Mouse (Mus musculus): ENCODE measurements around the gene Eps8.
"Not testable (repeated sequence)": the region's sequence is repeated elsewhere in the genome, so short reads cannot be mapped to it uniquely, and the experiment has no call there.

The Eps8 gene

GRCm38 (mm10) chr6:137469541-137469940, 185.1 kb downstream of the Eps8 start:
- DNase-seq, result no peak

GRCm38 (mm10) chr6:137467696-137468095, 187.0 kb downstream of the Eps8 start:
- no peak for DNase-seq

GRCm38 (mm10) chr6:137466256-137466655, 188.4 kb downstream of the Eps8 start:
- no peak for DNase-seq

- peak; percentile 54 to 76 for DNase-seq
Measured at GRCm38 (mm10) chr6:137465253-137465652, 189.4 kb downstream of the Eps8 start.

GRCm38 (mm10) chr6:137463771-137464170, 190.9 kb downstream of the Eps8 start:
- DNase-seq, result no peak

- no peak for DNase-seq
Measured at GRCm38 (mm10) chr6:137458136-137458535, 196.5 kb downstream of the Eps8 start.

GRCm38 (mm10) chr6:137457210-137457609, 197.5 kb downstream of the Eps8 start:
- DNase-seq, result no peak

GRCm38 (mm10) chr6:137456064-137456463, 198.6 kb downstream of the Eps8 start:
- DNase-seq, result no peak

GRCm38 (mm10) chr6:137455537-137456041, 199.1 kb downstream of the Eps8 start:
- DNase-seq, result peak; percentile 30 to 40

GRCm38 (mm10) chr6:137446116-137446515, 208.6 kb downstream of the Eps8 start:
- DNase-seq, result not testable (repeated sequence)

- no peak for DNase-seq
Measured at GRCm38 (mm10) chr6:137443089-137443488, 211.6 kb downstream of the Eps8 start.

GRCm38 (mm10) chr6:137440559-137441486, 213.9 kb downstream of the Eps8 start:
- DNase-seq, result no peak

- no peak for DNase-seq
Measured at GRCm38 (mm10) chr6:137437902-137438580, 216.6 kb downstream of the Eps8 start.

- no peak for DNase-seq
Measured at GRCm38 (mm10) chr6:137437486-137437885, 217.2 kb downstream of the Eps8 start.

- DNase-seq, result no peak
Measured at GRCm38 (mm10) chr6:137433521-137434137, 221.0 kb downstream of the Eps8 start.
